Mouse (Mus musculus) limb, embryonic 14.5 days (tissue): ENCODE measurements at regions not wholly inside any gene's neighbourhood (a gene's known extent, or its start where the extent isn't known, plus 50 kb on each side); places are given as distances from the start of the nearest gene placed in this dataset.

Experiments used
- ATAC-seq: fragments of 200-750 bp; cut with Nextera tagmentation; 2 replicates; pipeline ENCODE4 v1.8.0; 2017; ENCODE audit warnings: low read depth, moderate number of reproducible peaks, moderate TSS enrichment; ENCODE audit not compliant: low FRiP score
- DNase-seq: peaks from one replicate; pipeline ENCODE4 v3.0.0-alpha.2; 2015; ENCODE audit warnings: low spot score
- H3K27ac ChIP-seq: fragments of 300-500 bp; sonication (generic); replicated peaks from 2 replicates; pipeline ENCODE4 v1.5.1; 2014; ENCODE audit warnings: low read depth, mild to moderate bottlenecking, low read length, moderate library complexity, mixed read lengths
- H3K27me3 ChIP-seq: fragments of 300-500 bp; sonication (generic); 2 replicates; pipeline ENCODE4 v1.6.1; 2014; ENCODE audit warnings: low read length, mixed read lengths; ENCODE audit not compliant: control insufficient read depth, insufficient read depth
- H3K36me3 ChIP-seq: fragments of 300-500 bp; sonication (generic); 2 replicates; pipeline ENCODE4 v1.6.1; 2014; ENCODE audit warnings: mild to moderate bottlenecking, low read length, moderate library complexity, mixed read lengths; ENCODE audit not compliant: control insufficient read depth, insufficient read depth
- H3K4me1 ChIP-seq: fragments of 300-500 bp; sonication (generic); 2 replicates; pipeline ENCODE4 v1.6.1; 2014; ENCODE audit warnings: antibody characterized with exemption, low read length, mixed read lengths; ENCODE audit not compliant: control insufficient read depth, insufficient read depth
- H3K4me2 ChIP-seq: fragments of 300-500 bp; sonication (generic); replicated peaks from 2 replicates; pipeline ENCODE4 v1.6.1; 2014; ENCODE audit warnings: low read depth, mild to moderate bottlenecking, low read length, moderate library complexity; ENCODE audit not compliant: severe bottlenecking
- H3K4me3 ChIP-seq: fragments of 300-500 bp; sonication (generic); replicated peaks from 2 replicates; pipeline ENCODE4 v1.5.1; 2014; ENCODE audit warnings: low read length
- H3K9ac ChIP-seq: fragments of 300-500 bp; sonication (generic); 2 replicates; pipeline ENCODE4 v1.6.1; 2014; ENCODE audit warnings: mild to moderate bottlenecking, low read depth, low read length, moderate library complexity; ENCODE audit not compliant: severe bottlenecking
- H3K9me3 ChIP-seq: fragments of 300-500 bp; sonication (generic); 2 replicates; pipeline ENCODE4 v1.6.1; 2016; ENCODE audit warnings: low read length; ENCODE audit not compliant: control insufficient read depth
- POLR2A ChIP-seq: fragments of 200-500 bp; IDR thresholded peaks from 2 replicates; pipeline ENCODE4 v1.8.0; 2012; ENCODE audit warnings: inconsistent platforms, mild to moderate bottlenecking, moderate library complexity, borderline replicate concordance; ENCODE audit not compliant: insufficient read depth, insufficient read length; ENCODE audit errors: extremely low read depth
- WGBS: fragments of 180-500 bp; shearing (Covaris S2); extraction: QIAGEN DNeasy Blood & Tissue Kit; methylation state at CpG from one replicate; pipeline ENCODE4 v1.1.7; 2014; 5-methylcytosine and 5-hydroxymethylcytosine counted together

GRCm38 (mm10) chr14:25377900-25378716 is 80.9 kb upstream of the Zmiz1 start:
- ATAC-seq (peak; percentile 92), DNase-seq (peak; percentile 93)
- under 1% methylated on average over 48 of the region's 54 CpGs for WGBS
- Histone ChIP-seq H3K27ac (peak overlapping the region; percentile 98), H3K9ac (peak overlapping the region; percentile 80), H3K36me3 (no peaks in the 10 kb centered on the region), H3K4me3 (peak overlapping the region; percentile 41), H3K9me3 (no peaks in the 10 kb centered on the region), H3K4me2 (peak overlapping the region; percentile 68), H3K27me3 (no peaks in the 10 kb centered on the region), H3K4me1 (peaks cover 17% of the 10 kb centered on the region)
- TF ChIP-seq POLR2A: 0 out of 2 replicates have a peak, but pooled peaks have one; percentile 7

GRCm38 (mm10) chr14:25378717-25379224 is 80.2 kb upstream of the Zmiz1 start:
- H3K9me3 ChIP-seq: no peaks in the 10 kb centered on the region
- peak; percentile 19; the same call in 1 of the 2 replicates for ATAC-seq
- no peaks in the 10 kb centered on the region for H3K27me3 ChIP-seq
- no peaks in the 10 kb centered on the region for H3K36me3 ChIP-seq
- peaks cover 17% of the 10 kb centered on the region for H3K4me1 ChIP-seq
- H3K4me3 ChIP-seq: peak overlapping the region; percentile 41
- peak overlapping the region; percentile 80 for H3K9ac ChIP-seq
- peak overlapping the region; percentile 98 for H3K27ac ChIP-seq
- 0 out of 2 replicates have a peak, but pooled peaks have one; percentile 11 for TF ChIP-seq POLR2A
- peak overlapping the region; percentile 68 for H3K4me2 ChIP-seq
- DNase-seq: peak; percentile 44
- 4% methylated on average over 13 of the region's 13 CpGs for WGBS

- no peak for TF ChIP-seq POLR2A
- WGBS: 42% methylated on average over 4 of the region's 4 CpGs
- H3K4me1 ChIP-seq: peaks cover 21% of the 10 kb centered on the region
- H3K27ac ChIP-seq: no peak overlapping the region
- H3K36me3 ChIP-seq: no peaks in the 10 kb centered on the region
- DNase-seq: no peak
- H3K9me3 ChIP-seq: no peaks in the 10 kb centered on the region
- ATAC-seq: no peak
- H3K9ac ChIP-seq: no peak overlapping the region
- no peaks in the 10 kb centered on the region for H3K27me3 ChIP-seq
- H3K4me2 ChIP-seq: no peak overlapping the region
- H3K4me3 ChIP-seq: no peak overlapping the region
Observed at GRCm38 (mm10) chr14:25383169-25383824, 75.7 kb upstream of the Zmiz1 start.

- Histone ChIP-seq H3K4me3 (no peak overlapping the region), H3K4me1 (peaks cover 13% of the 10 kb centered on the region), H3K36me3 (no peaks in the 10 kb centered on the region), H3K27me3 (no peaks in the 10 kb centered on the region), H3K27ac (no peak overlapping the region), H3K9me3 (no peaks in the 10 kb centered on the region), H3K9ac (no peak overlapping the region), H3K4me2 (no peak overlapping the region)
- TF ChIP-seq POLR2A: no peak
- 58% methylated on average over 5 of the region's 5 CpGs for WGBS
- DNase-seq: no peak
- ATAC-seq: no peak
Observed at GRCm38 (mm10) chr14:25385644-25386043, 73.3 kb upstream of the Zmiz1 start.

- Histone ChIP-seq H3K4me3 (no peak overlapping the region), H3K4me1 (peaks cover 13% of the 10 kb centered on the region), H3K27me3 (no peaks in the 10 kb centered on the region), H3K9me3 (no peaks in the 10 kb centered on the region), H3K4me2 (no peak overlapping the region), H3K27ac (no peak overlapping the region), H3K36me3 (no peaks in the 10 kb centered on the region), H3K9ac (no peak overlapping the region)
- DNase-seq (no peak), ATAC-seq (no peak)
- 89% methylated on average over 4 of the region's 4 CpGs for WGBS
- no peak for TF ChIP-seq POLR2A
Observed at GRCm38 (mm10) chr14:25387780-25388179, 71.2 kb upstream of the Zmiz1 start.
